Mouse (Mus musculus): ENCODE data around the gene Akr1c20.

Akr1c20 gene

DNA sequence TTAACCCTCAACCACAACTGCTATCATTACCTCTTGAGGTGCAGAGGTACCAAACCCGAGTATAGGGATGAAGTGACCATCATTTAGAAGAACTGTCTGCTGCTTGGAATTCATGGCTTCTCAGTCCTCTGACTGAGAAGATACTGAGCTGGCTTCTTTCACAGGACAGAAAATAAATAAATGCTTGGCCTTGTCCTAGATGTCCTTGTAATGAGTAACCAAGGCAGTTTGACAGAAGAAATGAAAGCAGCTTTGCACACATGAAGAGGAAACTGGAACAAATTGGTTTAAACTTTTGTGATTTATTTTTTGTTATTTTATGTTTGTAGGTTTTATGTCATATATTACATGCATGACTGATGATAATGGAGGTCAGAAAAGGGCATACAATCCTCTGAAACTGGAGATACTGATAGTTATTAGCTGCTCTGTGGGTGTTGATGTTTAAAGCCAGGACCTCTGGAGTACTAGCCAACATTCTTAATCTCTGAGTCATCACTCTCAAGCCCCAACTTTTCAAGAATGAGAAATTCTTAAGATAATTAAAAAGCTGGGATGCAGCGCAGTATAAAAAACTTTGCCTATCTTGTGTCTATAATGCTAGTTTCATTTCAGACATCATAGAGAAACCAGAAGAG lies at the start of gene Akr1c20:
TSS of gene Akr1c20 (minus strand) at position 145 of the 638 bp plus-strand sequence.
- DNase-seq = no peak

DNA sequence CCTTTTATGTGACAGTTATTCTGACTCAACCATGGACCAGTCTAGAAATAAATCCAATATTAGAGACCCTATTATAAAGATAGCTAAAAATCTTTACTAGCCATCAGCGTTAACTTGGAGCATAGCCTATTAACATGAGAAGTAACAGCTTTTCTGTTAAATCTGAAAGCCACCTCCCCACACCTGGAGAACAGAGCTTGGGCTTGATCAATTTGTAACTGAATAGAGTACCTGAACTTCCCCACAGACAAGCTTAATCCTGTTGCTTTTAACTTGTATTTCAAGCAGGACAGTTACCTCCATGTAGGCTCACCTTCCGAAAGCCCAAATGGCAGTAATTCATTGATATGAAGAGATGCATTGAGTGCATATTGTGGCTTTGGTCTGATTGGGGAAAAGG lies 42.9 kb upstream of the Akr1c20 start:
- DNase-seq = no peak

DNA sequence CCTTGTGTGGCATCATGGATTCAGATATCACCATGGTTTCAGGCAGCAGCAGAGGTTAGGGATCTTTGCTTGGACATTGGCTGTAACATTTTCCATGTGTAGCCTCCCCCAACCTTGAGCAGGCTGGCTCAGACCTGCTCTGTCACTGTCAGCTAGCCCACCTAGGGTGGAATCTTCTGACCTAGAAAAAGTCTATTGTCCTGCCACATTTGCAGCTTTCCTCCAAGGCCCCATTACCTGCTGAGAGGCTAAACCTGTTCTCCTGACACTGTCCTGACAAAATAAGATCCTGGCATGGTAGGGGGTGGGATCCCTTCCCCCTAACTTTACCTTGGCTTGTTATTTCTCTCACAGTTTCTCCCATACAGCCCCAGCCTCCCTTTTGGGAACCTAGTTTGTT lies 37.4 kb upstream of the Akr1c20 start:
- no peak for DNase-seq

DNA sequence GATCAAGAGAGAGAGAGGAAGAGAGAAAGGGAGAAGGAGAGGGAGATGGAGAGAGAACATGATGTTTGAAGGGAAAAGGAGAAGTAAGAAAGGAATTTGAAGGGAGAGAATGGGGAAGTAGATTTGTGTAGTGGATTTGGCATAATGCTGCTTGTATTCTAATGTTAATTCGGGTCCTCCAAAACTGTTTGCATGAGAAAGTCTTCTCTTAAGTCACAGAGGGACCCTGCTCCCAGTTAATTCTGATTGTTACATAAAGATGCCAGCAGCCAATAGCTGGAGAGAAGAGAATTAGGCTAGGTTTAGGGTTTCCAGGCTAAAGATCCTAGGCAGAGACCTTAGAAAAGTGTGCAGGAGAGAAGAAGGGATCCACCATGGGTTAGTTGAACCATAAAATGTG lies 36.0 kb upstream of the Akr1c20 start:
- DNase-seq = no peak

DNA sequence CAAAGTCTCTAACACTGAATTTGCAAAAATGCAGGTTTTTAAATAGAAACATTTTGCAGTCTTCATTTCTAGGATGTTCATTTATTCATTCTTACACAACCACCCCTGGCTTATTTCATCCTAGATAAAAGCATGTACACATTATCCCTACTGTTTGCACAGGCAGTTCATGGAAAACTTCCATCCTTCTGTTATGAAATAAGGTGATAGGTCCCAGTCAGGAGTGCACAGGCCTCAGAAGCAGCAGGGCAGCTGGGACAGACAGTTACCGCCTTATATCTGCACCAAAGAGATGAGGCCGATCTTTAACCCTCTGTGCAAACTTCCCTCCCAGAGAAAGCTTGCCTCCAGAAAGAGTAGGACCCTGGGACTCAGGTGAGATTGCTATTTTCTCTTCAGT lies 8.3 kb downstream of the Akr1c20 start:
- DNase-seq = no peak

DNA sequence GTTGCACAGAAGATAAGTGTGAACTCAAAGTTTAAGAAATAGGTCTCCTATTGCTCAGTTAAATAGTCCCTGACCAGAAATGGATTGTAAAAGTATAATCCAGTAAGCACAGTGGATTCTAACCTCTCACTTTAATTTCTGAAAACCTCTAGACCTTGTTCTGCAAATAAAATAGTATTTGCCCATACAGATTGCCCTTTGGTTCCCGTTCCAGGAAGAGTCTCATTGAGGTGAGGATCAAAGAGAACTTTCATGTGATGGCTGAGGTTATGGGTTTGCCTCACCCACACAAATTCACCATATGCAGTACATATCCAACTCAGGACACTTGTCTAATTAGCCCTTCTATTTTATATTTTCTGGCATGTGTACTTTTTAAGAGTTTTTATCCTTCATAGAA lies 55.2 kb downstream of the Akr1c20 start:
- no peak for DNase-seq

DNA sequence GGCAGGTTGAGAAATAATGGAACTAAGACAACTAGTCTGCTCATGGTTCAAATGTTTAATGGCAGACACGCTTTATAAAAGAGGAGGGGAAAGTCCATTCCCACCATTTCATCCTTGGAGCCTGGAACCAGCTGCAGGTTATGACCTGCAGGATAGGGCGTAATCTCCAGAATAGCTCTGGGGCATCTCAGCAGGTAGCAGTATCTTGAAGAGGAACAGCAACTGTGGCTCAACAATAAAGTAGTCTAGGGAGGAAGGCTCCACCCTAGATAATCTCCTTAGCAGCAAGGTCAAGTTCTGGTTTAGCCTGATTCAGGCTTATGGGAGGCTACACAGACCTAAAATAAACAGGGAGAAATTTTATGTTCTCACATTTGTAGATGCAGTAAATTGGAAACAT lies 57.5 kb downstream of the Akr1c20 start:
- DNase-seq = no peak

All from thymus, postnatal 25 days (tissue).